Mouse (Mus musculus): ENCODE measurements around the gene Pias3. TPM values are rescaled to one million over a fixed set of nuclear protein-coding genes. Genes with fewer than 3 reads are reported as not detected.
A peak's percentile ranks its signal among the peaks of the same experiment; 100 is the strongest.

The Pias3 gene
- total and polyA plus RNA-seq, 2 experiments from 2014 or later, result 46.0 to 49.7 TPM

DNA sequence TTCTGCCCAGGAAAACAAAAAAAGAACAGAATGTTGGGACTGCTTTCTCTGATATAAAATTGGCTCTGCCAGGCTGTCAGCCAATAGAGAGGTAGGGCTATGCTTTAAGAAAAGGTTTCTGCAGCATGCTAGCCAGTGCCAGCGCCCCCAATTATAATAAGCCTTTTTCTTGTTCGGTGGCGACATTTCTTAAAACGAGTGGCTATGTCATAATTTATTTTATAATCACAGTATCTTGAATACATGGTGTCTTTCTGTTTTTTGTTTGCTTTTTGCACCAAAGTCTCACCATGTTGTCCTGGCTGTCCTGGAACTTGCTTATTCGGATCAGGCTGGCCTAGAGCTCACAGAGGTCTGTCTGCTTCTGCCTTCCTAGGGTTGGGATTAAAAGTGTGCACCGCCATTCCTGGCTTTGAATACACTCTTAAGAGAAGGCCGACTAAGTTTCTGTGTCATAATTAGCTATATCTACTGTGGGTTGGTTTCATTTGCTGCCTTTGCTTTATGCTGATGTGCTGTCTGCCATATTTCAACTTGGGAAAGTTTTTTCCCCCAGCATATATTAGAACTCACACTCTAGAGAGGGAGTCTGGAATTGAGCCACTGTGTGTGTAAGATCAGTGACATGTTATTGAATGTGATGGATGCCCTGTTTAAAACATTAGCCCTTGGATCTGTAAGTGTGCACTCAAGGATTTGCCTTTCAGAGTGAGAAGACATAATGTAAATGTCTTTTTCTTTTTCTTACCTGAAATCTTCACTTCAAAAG lies 32.6 kb downstream of the Pias3 start:
- Histone ChIP-seq H3K36me3 (ENCODE audit: insufficient read depth, low read length) (no peaks in the 10 kb centered on the region), H3K27me3 (ENCODE audit: insufficient read depth, low read length) (no peaks in the 10 kb centered on the region), H3K9ac (replicated peaks; ENCODE audit: low read length, poor library complexity, severe bottlenecking) (peak overlapping the region; percentile 79), H3K4me3 (ENCODE audit: low read depth, low read length) (peak overlapping the region; percentile 69), H3K27ac (ENCODE audit: low read depth, low read length) (peak overlapping the region; percentile 88; the same call in 1 of the 2 replicates), H3K9me3 (ENCODE audit: low read length) (no peaks in the 10 kb centered on the region), H3K4me2 (ENCODE audit: low read depth, low read length, poor library complexity, severe bottlenecking) (peak overlapping the region; percentile 63), H3K4me1 (ENCODE audit: insufficient read depth, low read length) (peaks cover 5% of the 10 kb centered on the region; the same call in 1 of the 2 replicates)
- WGBS, result 28% methylated on average over 7 of the region's 7 CpGs
- DNase-seq (ENCODE audit: low spot score) (no peak), ATAC-seq (ENCODE audit: low FRiP score) (no peak)
- TF ChIP-seq CTCF (IDR thresholded peaks at IDR 0.05), result no peak

GRCm38 (mm10) chr3:96729403-96729784 lies 33.2 kb downstream of the Pias3 start:
- Histone ChIP-seq H3K36me3 (ENCODE audit: insufficient read depth, low read length) (no peaks in the 10 kb centered on the region), H3K27me3 (ENCODE audit: insufficient read depth, low read length) (no peaks in the 10 kb centered on the region), H3K4me3 (ENCODE audit: low read depth, low read length) (no peak overlapping the region), H3K9me3 (ENCODE audit: low read length) (no peaks in the 10 kb centered on the region), H3K27ac (ENCODE audit: low read depth, low read length) (no peak overlapping the region), H3K9ac (replicated peaks; ENCODE audit: low read length, poor library complexity, severe bottlenecking) (no peak overlapping the region), H3K4me2 (ENCODE audit: low read depth, low read length, poor library complexity, severe bottlenecking) (peak overlapping the region; percentile 63; the same call in 1 of the 2 replicates), H3K4me1 (ENCODE audit: insufficient read depth, low read length) (peaks cover 5% of the 10 kb centered on the region; the same call in 1 of the 2 replicates)
- no peak for DNase-seq (ENCODE audit: low spot score)
- TF ChIP-seq CTCF (IDR thresholded peaks at IDR 0.05), result peak; percentile 18
- ATAC-seq (ENCODE audit: low FRiP score), result no peak
- 79% methylated on average over 3 of the region's 3 CpGs for WGBS

- ATAC-seq (ENCODE audit: low FRiP score) (no peak), DNase-seq (ENCODE audit: low spot score) (no peak)
- Histone ChIP-seq H3K4me1 (ENCODE audit: insufficient read depth, low read length) (peaks cover 5% of the 10 kb centered on the region; the same call in 1 of the 2 replicates), H3K9me3 (ENCODE audit: low read length) (no peaks in the 10 kb centered on the region), H3K36me3 (ENCODE audit: insufficient read depth, low read length) (no peaks in the 10 kb centered on the region), H3K27ac (ENCODE audit: low read depth, low read length) (no peak overlapping the region), H3K4me3 (ENCODE audit: low read depth, low read length) (no peak overlapping the region), H3K4me2 (ENCODE audit: low read depth, low read length, poor library complexity, severe bottlenecking) (no peak overlapping the region), H3K9ac (replicated peaks; ENCODE audit: low read length, poor library complexity, severe bottlenecking) (no peak overlapping the region), H3K27me3 (ENCODE audit: insufficient read depth, low read length) (no peaks in the 10 kb centered on the region)
- 63% methylated on average over 5 of the region's 5 CpGs for WGBS
- TF ChIP-seq CTCF (IDR thresholded peaks at IDR 0.05), result no peak
Observed at GRCm38 (mm10) chr3:96730785-96731184, 34.6 kb downstream of the Pias3 start.

DNA sequence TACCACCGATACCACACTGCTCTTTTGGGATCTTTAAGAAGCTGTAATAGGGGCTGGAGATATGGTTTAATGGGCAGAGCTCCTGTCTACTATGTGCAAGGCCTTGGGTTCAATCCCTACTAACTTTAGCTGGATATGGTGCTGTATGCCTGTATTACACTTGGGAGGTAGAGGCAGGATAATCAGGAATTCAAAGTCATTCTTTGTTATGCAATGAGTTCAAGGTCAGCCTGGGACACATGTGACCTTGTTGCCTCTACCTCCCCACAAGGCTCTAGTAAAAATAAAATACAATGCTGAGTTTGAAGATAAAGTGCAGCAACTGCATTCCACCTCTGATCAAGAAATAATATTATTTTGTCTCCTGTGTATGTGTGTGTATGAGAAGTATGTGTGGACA lies 37.8 kb downstream of the Pias3 start:
- Histone ChIP-seq H3K27ac (ENCODE audit: low read depth, low read length) (no peak overlapping the region), H3K27me3 (ENCODE audit: insufficient read depth, low read length) (no peaks in the 10 kb centered on the region), H3K9me3 (ENCODE audit: low read length) (no peaks in the 10 kb centered on the region), H3K36me3 (ENCODE audit: insufficient read depth, low read length) (no peaks in the 10 kb centered on the region), H3K4me3 (ENCODE audit: low read depth, low read length) (no peak overlapping the region), H3K4me1 (ENCODE audit: insufficient read depth, low read length) (peaks cover 1% of the 10 kb centered on the region; the same call in 1 of the 2 replicates), H3K9ac (replicated peaks; ENCODE audit: low read length, poor library complexity, severe bottlenecking) (no peak overlapping the region), H3K4me2 (ENCODE audit: low read depth, low read length, poor library complexity, severe bottlenecking) (no peak overlapping the region)
- DNase-seq (ENCODE audit: low spot score) (no peak), ATAC-seq (ENCODE audit: low FRiP score) (no peak)
- WGBS, result 90% methylated on average over 1 of the region's 1 CpGs
- no peak for TF ChIP-seq CTCF (IDR thresholded peaks at IDR 0.05)

- DNase-seq (ENCODE audit: low spot score), result no peak
- Histone ChIP-seq H3K9me3 (ENCODE audit: low read length) (no peaks in the 10 kb centered on the region), H3K36me3 (ENCODE audit: insufficient read depth, low read length) (no peaks in the 10 kb centered on the region), H3K4me1 (ENCODE audit: insufficient read depth, low read length) (no peaks in the 10 kb centered on the region), H3K4me3 (ENCODE audit: low read depth, low read length) (no peak overlapping the region), H3K9ac (replicated peaks; ENCODE audit: low read length, poor library complexity, severe bottlenecking) (no peak overlapping the region), H3K27ac (ENCODE audit: low read depth, low read length) (no peak overlapping the region), H3K4me2 (ENCODE audit: low read depth, low read length, poor library complexity, severe bottlenecking) (no peak overlapping the region), H3K27me3 (ENCODE audit: insufficient read depth, low read length) (no peaks in the 10 kb centered on the region)
- 82% methylated on average over 2 of the region's 2 CpGs for WGBS
- ATAC-seq (ENCODE audit: low FRiP score), result no peak
- no peak for TF ChIP-seq CTCF (IDR thresholded peaks at IDR 0.05)
Observed at GRCm38 (mm10) chr3:96735200-96735599, 39.0 kb downstream of the Pias3 start.

GRCm38 (mm10) chr3:96737013-96737740 lies 41.0 kb downstream of the Pias3 start:
- 56% methylated on average over 1 of the region's 1 CpGs for WGBS
- no peaks in the 10 kb centered on the region for H3K36me3 ChIP-seq (ENCODE audit: insufficient read depth, low read length)
- ATAC-seq (ENCODE audit: low FRiP score) (no peak), DNase-seq (ENCODE audit: low spot score) (no peak)
- no peak overlapping the region for H3K9ac ChIP-seq (replicated peaks; ENCODE audit: low read length, poor library complexity, severe bottlenecking)
- H3K4me3 ChIP-seq (ENCODE audit: low read depth, low read length), result no peak overlapping the region
- no peaks in the 10 kb centered on the region for H3K27me3 ChIP-seq (ENCODE audit: insufficient read depth, low read length)
- TF ChIP-seq CTCF (IDR thresholded peaks at IDR 0.05), result no peak
- H3K9me3 ChIP-seq (ENCODE audit: low read length), result no peaks in the 10 kb centered on the region
- H3K4me2 ChIP-seq (ENCODE audit: low read depth, low read length, poor library complexity, severe bottlenecking), result no peak overlapping the region
- no peak overlapping the region for H3K27ac ChIP-seq (ENCODE audit: low read depth, low read length)
- H3K4me1 ChIP-seq (ENCODE audit: insufficient read depth, low read length), result no peaks in the 10 kb centered on the region
